Mouse (Mus musculus) embryonic facial prominence, embryonic 13.5 days (tissue): ENCODE results near the gene Zcchc17. TPM values are rescaled to one million over a fixed set of nuclear protein-coding genes. Genes with fewer than 3 reads are reported as not detected.

Experiments
- ATAC-seq: fragments of 200-750 bp; cut with Nextera tagmentation; 2 replicates; pipeline ENCODE4 v1.8.0; 2017; ENCODE audit warnings: low read depth; ENCODE audit not compliant: insufficient number of reproducible peaks, insufficient read depth, low FRiP score, low TSS enrichment
- H3K27ac ChIP-seq: fragments of 300-500 bp; sonication (generic); 2 replicates; pipeline ENCODE4 v1.5.1; 2015; ENCODE audit warnings: moderate library complexity, mild to moderate bottlenecking, inconsistent platforms
- H3K27me3 ChIP-seq: fragments of 300-500 bp; sonication (generic); 2 replicates; pipeline ENCODE4 v1.6.1; 2015; ENCODE audit warnings: mild to moderate bottlenecking, inconsistent platforms
- H3K36me3 ChIP-seq: fragments of 300-500 bp; sonication (generic); 2 replicates; pipeline ENCODE4 v1.6.1; 2015; ENCODE audit warnings: mild to moderate bottlenecking, inconsistent platforms
- H3K4me1 ChIP-seq: fragments of 300-500 bp; sonication (generic); 2 replicates; pipeline ENCODE4 v1.6.1; 2015; ENCODE audit warnings: inconsistent platforms
- H3K4me2 ChIP-seq: fragments of 300-500 bp; sonication (generic); 2 replicates; pipeline ENCODE4 v1.6.1; 2015; ENCODE audit warnings: moderate library complexity, mild to moderate bottlenecking, inconsistent platforms
- H3K4me3 ChIP-seq: fragments of 300-500 bp; sonication (generic); 2 replicates; pipeline ENCODE4 v1.5.1; 2015; ENCODE audit warnings: mild to moderate bottlenecking, inconsistent platforms
- H3K9ac ChIP-seq: fragments of 300-500 bp; sonication (generic); 2 replicates; pipeline ENCODE4 v1.6.1; 2015; ENCODE audit warnings: mild to moderate bottlenecking, inconsistent platforms
- H3K9me3 ChIP-seq: fragments of 300-500 bp; sonication (generic); 2 replicates; pipeline ENCODE4 v1.6.1; 2016; ENCODE audit warnings: inconsistent platforms
- WGBS: fragments of 180-500 bp; shearing (Covaris S2); methylation state at CpG from one replicate; pipeline ENCODE4 v1.1.7; 2015; ENCODE audit warnings: mixed read lengths; 5-methylcytosine and 5-hydroxymethylcytosine counted together
- polyA plus RNA-seq: library from polyadenylated mRNA; unstranded; fragments of >200 nt; fragmentation: Nextera tagmentation; extraction: Ambion mirVana; gene quantifications from 2 replicates; pipeline ENCODE4 v1.2.1, GENCODE M21; 2015

The Zcchc17 gene
- polyA plus RNA-seq, 1 experiment from 2014 or later = 92.5 TPM

- Histone ChIP-seq H3K27me3 (no peaks in the 10 kb centered on the region), H3K36me3 (peaks cover 82% of the 10 kb centered on the region), H3K9ac (no peak overlapping the region), H3K4me2 (no peak overlapping the region), H3K4me3 (no peak overlapping the region), H3K27ac (no peak overlapping the region), H3K4me1 (no peaks in the 10 kb centered on the region), H3K9me3 (no peaks in the 10 kb centered on the region)
- no peak for ATAC-seq
- 86% methylated on average over 16 of the region's 16 CpGs for WGBS
These were observed 8.9 kb downstream of the Zcchc17 start for GRCm38 (mm10) chr4:130350690-130351422.

GRCm38 (mm10) chr4:130349666-130350065, 10.1 kb downstream of the Zcchc17 start:
- Histone ChIP-seq H3K27me3 (no peaks in the 10 kb centered on the region), H3K27ac (no peak overlapping the region), H3K9ac (no peak overlapping the region), H3K4me2 (no peak overlapping the region), H3K9me3 (no peaks in the 10 kb centered on the region), H3K4me3 (no peak overlapping the region), H3K4me1 (no peaks in the 10 kb centered on the region), H3K36me3 (peaks cover 76% of the 10 kb centered on the region)
- 96% methylated on average over 6 of the region's 6 CpGs for WGBS
- ATAC-seq = no peak

- no peaks in the 10 kb centered on the region for H3K27me3 ChIP-seq
- H3K36me3 ChIP-seq = peaks cover 53% of the 10 kb centered on the region
- ATAC-seq = no peak
- no peak overlapping the region for H3K9ac ChIP-seq
- H3K4me3 ChIP-seq = no peak overlapping the region
- WGBS = 17% methylated on average over 4 of the region's 4 CpGs
- no peak overlapping the region for H3K27ac ChIP-seq
- no peaks in the 10 kb centered on the region for H3K4me1 ChIP-seq
- no peak overlapping the region for H3K4me2 ChIP-seq
- no peaks in the 10 kb centered on the region for H3K9me3 ChIP-seq
These were observed 18.1 kb downstream of the Zcchc17 start for GRCm38 (mm10) chr4:130341691-130342090.

- H3K4me1 ChIP-seq = no peaks in the 10 kb centered on the region
- no peak for ATAC-seq
- H3K9ac ChIP-seq = no peak overlapping the region
- no peak overlapping the region for H3K4me3 ChIP-seq
- no peaks in the 10 kb centered on the region for H3K9me3 ChIP-seq
- WGBS = 92% methylated on average over 5 of the region's 5 CpGs
- no peak overlapping the region for H3K27ac ChIP-seq
- H3K27me3 ChIP-seq = no peaks in the 10 kb centered on the region
- H3K36me3 ChIP-seq = peaks cover 58% of the 10 kb centered on the region
- no peak overlapping the region for H3K4me2 ChIP-seq
These were observed 23.9 kb downstream of the Zcchc17 start for GRCm38 (mm10) chr4:130335867-130336266.

- Histone ChIP-seq H3K27ac (no peak overlapping the region), H3K9ac (no peak overlapping the region), H3K4me2 (no peak overlapping the region), H3K27me3 (no peaks in the 10 kb centered on the region), H3K36me3 (peaks cover 74% of the 10 kb centered on the region), H3K4me1 (no peaks in the 10 kb centered on the region), H3K9me3 (no peaks in the 10 kb centered on the region), H3K4me3 (no peak overlapping the region)
- ATAC-seq = no peak
- WGBS = 86% methylated on average over 9 of the region's 9 CpGs
These were observed 32.4 kb downstream of the Zcchc17 start for GRCm38 (mm10) chr4:130327366-130327765.

GRCm38 (mm10) chr4:130325446-130325845, 34.3 kb downstream of the Zcchc17 start:
- no peaks in the 10 kb centered on the region for H3K9me3 ChIP-seq
- no peaks in the 10 kb centered on the region for H3K4me1 ChIP-seq
- no peak for ATAC-seq
- no peak overlapping the region for H3K4me2 ChIP-seq
- no peak overlapping the region for H3K4me3 ChIP-seq
- H3K27me3 ChIP-seq = no peaks in the 10 kb centered on the region
- WGBS = 95% methylated on average over 2 of the region's 2 CpGs
- no peak overlapping the region for H3K9ac ChIP-seq
- H3K27ac ChIP-seq = no peak overlapping the region
- H3K36me3 ChIP-seq = peaks cover 84% of the 10 kb centered on the region

GRCm38 (mm10) chr4:130323607-130324006, 36.1 kb downstream of the Zcchc17 start:
- WGBS = 79% methylated on average over 5 of the region's 5 CpGs
- Histone ChIP-seq H3K9ac (no peak overlapping the region), H3K27ac (no peak overlapping the region), H3K9me3 (no peaks in the 10 kb centered on the region), H3K4me2 (no peak overlapping the region), H3K27me3 (no peaks in the 10 kb centered on the region), H3K36me3 (peaks cover 90% of the 10 kb centered on the region), H3K4me3 (no peak overlapping the region), H3K4me1 (no peaks in the 10 kb centered on the region)
- ATAC-seq = no peak

- Histone ChIP-seq H3K9ac (no peak overlapping the region), H3K4me3 (no peak overlapping the region), H3K27me3 (no peaks in the 10 kb centered on the region), H3K4me2 (no peak overlapping the region), H3K36me3 (peaks cover 91% of the 10 kb centered on the region), H3K4me1 (no peaks in the 10 kb centered on the region), H3K27ac (no peak overlapping the region), H3K9me3 (no peaks in the 10 kb centered on the region)
- ATAC-seq = no peak
- WGBS = 79% methylated on average over 1 of the region's 1 CpGs
These were observed 36.6 kb downstream of the Zcchc17 start for GRCm38 (mm10) chr4:130323165-130323564.

- peaks cover 91% of the 10 kb centered on the region for H3K36me3 ChIP-seq
- WGBS = 83% methylated on average over 7 of the region's 7 CpGs
These were observed 37.2 kb downstream of the Zcchc17 start for GRCm38 (mm10) chr4:130322567-130322966.

GRCm38 (mm10) chr4:130321640-130322039, 38.1 kb downstream of the Zcchc17 start:
- WGBS = 90% methylated on average over 7 of the region's 7 CpGs
- no peak for ATAC-seq
- H3K4me3 ChIP-seq = no peak overlapping the region
- H3K9me3 ChIP-seq = no peaks in the 10 kb centered on the region
- H3K36me3 ChIP-seq = peaks cover 90% of the 10 kb centered on the region
- no peak overlapping the region for H3K4me2 ChIP-seq
- H3K9ac ChIP-seq = no peak overlapping the region
- no peak overlapping the region for H3K27ac ChIP-seq
- H3K27me3 ChIP-seq = no peaks in the 10 kb centered on the region
- no peaks in the 10 kb centered on the region for H3K4me1 ChIP-seq

More at GRCm38 (mm10) chr4:130322567-130322966, 37.2 kb downstream of the Zcchc17 start:
- Histone ChIP-seq H3K27me3 (no peaks in the 10 kb centered on the region), H3K4me1 (no peaks in the 10 kb centered on the region), H3K4me3 (no peak overlapping the region), H3K27ac (no peak overlapping the region), H3K9me3 (no peaks in the 10 kb centered on the region), H3K4me2 (no peak overlapping the region), H3K9ac (no peak overlapping the region)
- no peak for ATAC-seq

- Histone ChIP-seq H3K4me3 (no peak overlapping the region), H3K9ac (no peak overlapping the region), H3K4me2 (no peak overlapping the region), H3K4me1 (no peaks in the 10 kb centered on the region), H3K27me3 (no peaks in the 10 kb centered on the region), H3K36me3 (peaks cover 88% of the 10 kb centered on the region), H3K9me3 (no peaks in the 10 kb centered on the region), H3K27ac (no peak overlapping the region)
- WGBS = 82% methylated on average over 7 of the region's 7 CpGs
- no peak for ATAC-seq
These were observed 40.2 kb downstream of the Zcchc17 start for GRCm38 (mm10) chr4:130319564-130319963.

GRCm38 (mm10) chr4:130318122-130318521, 41.6 kb downstream of the Zcchc17 start:
- no peak for ATAC-seq
- no peak overlapping the region for H3K9ac ChIP-seq
- H3K4me1 ChIP-seq = no peaks in the 10 kb centered on the region
- no peaks in the 10 kb centered on the region for H3K27me3 ChIP-seq
- H3K4me2 ChIP-seq = no peak overlapping the region
- 64% methylated on average over 3 of the region's 3 CpGs for WGBS
- no peak overlapping the region for H3K27ac ChIP-seq
- H3K36me3 ChIP-seq = peaks cover 88% of the 10 kb centered on the region
- no peak overlapping the region for H3K4me3 ChIP-seq
- H3K9me3 ChIP-seq = no peaks in the 10 kb centered on the region
